Mouse (Mus musculus): ENCODE data around the gene Cdca7l. TPM values are rescaled to one million over a fixed set of nuclear protein-coding genes. Genes with fewer than 3 reads are reported as not detected.
A peak's percentile ranks its signal among the peaks of the same experiment; 100 is the strongest.
"Not testable (repeated sequence)": the region's sequence is repeated elsewhere in the genome, so short reads cannot be mapped to it uniquely, and the experiment has no call there.

Gene Cdca7l
- 6.7 and 6.9 TPM in 2 replicates for total RNA-seq (2021)
- long read RNA-seq, experiment 1, transcript Cdca7l-201 (10 exons, 2,957 nt): major isoform, 6 of 12 reads
- long read RNA-seq, experiment 1, partial matches to known transcripts: 0 of 12 reads
- long read RNA-seq, experiment 1, other reads (novel, unspliced or antisense): 6 of 12 reads
- long read RNA-seq, experiment 2, partial matches to known transcripts: 1 of 10 reads
- long read RNA-seq, experiment 2, other reads (novel, unspliced or antisense): 5 of 10 reads

DNA sequence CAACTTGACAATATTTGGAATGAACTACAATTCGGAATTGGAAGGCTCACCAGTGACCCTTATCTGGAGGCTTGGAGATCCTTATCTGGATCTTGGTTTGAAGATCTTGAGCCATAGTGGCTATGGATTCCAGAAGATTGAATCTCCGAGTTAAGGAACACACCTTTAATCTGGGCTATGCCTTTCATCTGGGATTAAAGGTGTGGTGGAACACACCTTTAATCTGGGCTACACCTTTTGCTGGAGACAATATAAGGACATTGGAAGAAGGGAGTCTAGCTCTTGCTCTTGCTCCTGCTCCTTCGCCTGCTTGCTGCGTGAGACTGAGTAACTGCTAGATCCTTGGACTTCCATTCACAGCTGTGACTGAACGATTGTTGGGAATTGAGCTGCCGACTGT, at the start of gene Cdca7l:
Gene Cdca7l, plus strand, starts transcription at position 301 of the 400 bp plus-strand sequence.
- DNase-seq: not testable (repeated sequence)

DNA sequence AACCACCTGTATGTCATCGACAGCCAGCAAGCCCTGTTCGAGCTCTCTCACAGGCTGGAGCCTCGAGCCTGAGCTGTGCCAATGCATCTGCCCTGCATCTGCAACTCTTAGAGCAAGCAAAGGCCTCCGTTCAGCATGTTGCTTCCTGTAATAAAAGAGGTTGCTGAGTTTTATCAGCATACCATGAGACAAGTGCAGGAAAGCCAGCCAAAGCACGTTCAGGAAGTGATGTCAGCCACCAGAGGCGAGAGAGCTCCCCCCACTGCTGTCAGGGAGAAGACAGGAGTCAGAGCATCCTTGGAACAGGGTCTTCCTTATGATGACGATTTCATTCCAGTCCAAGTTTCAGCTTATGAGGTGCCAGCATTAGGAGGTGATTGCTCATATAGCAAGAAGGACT, 48.1 kb upstream of the Cdca7l start:
- DNase-seq: no peak

DNA sequence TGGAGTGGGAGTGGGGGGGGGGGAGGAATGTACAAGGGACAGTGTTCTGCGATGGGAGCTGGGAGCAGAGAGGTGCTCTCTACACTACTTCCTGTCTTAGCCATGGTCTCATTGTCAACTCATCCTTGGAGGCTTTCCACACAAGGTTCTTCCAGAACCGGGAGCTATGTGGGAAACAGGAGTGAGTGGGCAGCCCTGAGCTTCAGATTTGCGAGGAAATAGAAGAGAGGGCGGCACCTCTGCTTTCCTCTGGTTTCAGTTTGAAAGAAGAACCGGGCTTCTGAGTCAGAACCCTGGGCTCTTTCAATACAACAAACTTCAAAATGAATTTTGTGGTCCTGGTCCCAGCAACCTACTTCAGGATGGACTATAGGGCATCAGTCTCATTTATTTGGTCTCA, 43.7 kb upstream of the Cdca7l start:
- no peak for DNase-seq

DNA sequence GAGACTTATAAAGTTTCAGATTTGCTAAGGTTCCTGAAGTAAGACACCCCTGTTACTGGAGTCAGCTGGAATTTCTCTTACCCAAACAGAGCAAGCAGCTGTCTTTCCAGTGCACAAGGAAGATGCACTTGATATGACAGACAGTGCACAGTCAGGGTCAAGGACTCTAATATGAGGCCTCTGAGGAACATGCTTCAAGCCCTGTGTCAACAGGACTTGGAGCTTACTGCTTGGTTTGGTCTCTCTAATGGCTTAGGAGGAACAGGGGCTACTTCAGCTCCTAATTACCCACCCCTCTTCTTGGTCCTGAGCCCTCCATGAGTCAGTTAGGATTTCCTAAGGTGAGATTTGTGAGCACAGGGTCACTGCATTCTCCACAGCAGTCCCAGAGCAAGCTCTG, 43.2 kb upstream of the Cdca7l start:
- no peak for DNase-seq

DNA sequence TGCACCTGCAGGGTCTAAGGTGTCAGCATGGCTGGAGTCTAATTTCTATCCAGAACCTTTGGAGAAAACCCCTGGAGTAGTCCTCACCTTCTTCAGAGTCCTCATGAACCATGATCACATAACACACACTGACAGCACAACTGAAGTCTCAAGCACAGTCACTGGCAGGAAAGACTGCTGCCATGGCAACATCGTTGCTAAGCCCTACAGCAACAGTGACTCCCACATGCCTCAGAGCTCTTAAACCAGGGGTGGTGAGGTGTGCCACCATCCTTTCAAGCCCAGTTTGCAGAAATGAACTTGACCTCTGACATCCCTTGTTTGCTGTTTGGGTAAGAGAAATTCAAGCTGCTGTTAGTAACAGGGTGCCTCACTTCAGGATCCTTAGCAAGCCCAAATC, 42.4 kb upstream of the Cdca7l start:
- DNase-seq: peak; percentile 57

DNA sequence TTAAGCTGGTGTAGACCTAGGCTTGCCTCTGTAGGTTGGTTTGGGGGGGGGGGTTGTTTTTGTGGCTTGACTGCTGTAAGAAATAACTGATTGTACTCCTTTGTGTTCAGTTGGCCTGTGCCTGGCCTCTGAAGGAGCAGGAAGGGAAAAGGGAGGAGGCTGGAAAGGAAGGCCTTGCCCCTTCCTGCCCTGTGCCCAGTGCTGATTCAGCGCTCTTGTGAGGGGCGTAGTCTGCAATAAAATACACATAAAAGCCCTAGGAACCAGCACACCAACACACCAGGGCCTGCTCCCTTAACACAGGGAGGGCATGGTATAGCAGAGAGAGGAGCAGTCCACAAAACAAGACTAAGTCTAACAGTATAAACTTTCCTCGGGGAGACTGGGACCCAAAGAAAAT, 40.8 kb upstream of the Cdca7l start:
- DNase-seq: peak; percentile 53

DNA sequence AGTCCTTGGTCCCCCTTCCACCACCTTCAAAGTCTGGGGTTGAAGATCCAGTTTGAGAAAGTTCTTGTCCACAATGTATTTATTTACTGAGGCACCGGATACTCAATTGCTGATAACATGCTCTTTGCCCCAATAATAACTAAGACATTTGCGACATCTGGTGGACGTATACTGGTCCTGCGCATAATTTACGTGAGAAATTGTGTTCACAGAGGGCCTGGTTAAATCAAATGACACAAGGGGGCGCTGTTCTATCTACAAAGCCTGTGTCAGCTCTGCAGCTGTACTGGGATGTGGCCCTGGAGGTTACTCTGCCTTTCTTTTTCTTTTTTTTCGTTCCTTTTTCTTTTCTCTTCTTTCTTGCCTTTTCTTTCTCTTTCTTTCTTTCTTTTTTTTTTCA, 39.2 kb upstream of the Cdca7l start:
- peak; percentile 85 for DNase-seq

DNA sequence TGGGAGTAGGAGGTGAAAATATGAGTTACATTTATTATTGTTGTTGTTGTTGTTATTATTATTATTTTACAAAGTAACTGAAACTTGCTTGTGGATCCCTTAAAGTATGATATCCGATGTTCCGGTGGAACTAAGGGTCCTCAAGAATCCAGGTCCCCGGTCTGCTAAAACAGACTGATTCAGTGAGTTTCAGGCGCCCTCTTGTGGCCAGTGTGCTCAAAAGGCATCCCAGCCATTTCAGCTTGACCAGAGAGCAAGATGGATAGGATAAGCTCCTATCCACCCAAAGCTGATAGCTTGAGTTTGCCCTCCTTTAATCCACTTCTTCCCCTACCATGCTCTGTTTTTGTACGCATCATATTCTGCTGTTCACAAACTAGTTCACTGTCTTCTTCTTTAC, 35.0 kb upstream of the Cdca7l start:
- peak; percentile 79 for DNase-seq

DNA sequence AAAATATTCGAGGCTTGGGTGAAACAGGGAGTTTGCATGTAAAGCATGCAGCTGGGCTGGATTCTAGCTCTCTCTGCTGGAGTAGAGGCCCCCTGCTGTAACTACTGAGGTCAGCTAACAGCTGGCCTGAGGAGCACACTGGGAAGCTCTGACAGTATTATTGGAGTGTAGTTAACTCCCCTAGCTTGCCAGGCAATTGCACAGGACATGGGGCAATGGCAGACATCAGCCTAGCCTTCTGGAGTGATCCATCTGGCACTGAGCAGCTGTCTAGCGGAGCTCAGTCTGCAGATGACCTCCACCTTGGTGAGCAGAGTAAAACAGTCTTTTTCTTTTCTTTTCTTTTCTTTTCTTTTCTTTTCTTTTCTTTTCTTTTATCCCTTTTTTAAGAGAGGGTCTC, 33.9 kb upstream of the Cdca7l start:
- no peak for DNase-seq

DNA sequence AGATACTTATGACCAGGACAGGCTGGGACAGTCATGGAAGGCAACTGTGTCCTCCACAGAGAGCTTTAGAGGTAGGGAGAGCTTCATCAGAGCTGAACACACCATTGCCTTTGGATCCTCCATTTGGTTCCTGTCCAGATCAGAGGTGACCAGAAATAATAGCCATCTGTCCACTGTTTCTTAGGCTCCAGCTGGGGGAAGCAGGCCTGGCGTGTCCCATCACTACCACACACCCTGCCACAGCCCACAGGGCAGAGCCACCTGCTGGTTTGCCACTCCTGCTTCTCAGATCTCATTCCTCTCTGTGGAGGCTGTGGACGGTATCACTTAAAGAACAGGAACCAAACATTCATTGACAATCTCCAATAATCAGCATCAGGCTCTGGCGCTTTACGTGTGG, 32.9 kb upstream of the Cdca7l start:
- no peak for DNase-seq

DNA sequence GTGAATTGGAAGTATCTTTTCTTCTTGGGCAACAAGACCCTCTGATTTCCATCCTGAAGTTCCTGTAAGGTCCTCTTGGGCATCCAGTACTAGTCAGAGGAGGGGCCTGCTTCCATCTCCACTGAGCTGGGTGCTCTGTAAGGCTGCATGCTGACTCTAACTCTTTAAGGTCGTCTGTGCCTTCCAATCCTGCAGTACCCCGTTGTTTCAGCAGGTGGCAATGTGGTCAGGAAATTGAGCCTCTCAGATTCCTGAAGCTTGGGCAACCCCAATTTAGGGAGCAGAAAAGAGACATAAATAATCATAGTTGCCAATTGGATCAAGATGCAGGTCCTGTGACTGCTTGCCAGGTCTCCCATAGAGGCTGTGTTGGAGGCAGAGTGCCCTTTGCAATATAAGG, 31.5 kb upstream of the Cdca7l start:
- peak; percentile 76 for DNase-seq

DNA sequence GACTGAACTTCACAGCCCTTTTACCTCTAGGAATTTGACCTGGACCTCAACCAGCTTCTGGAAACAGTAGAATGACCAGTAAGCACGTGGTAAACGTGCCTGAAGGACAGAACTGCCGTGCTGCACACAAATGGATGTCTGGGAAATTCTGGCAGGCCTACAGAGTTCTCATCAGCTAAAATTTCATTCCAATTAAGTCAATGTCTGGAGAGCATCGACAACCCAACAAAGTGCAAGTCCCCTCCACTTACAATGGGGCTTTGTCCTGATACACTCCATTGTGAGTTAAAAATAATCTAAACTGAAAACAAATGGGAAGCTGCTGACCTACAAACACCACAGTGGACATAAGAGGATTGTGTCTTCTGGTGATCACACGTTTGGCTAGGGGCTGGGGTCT, 27.2 kb upstream of the Cdca7l start:
- no peak for DNase-seq

DNA sequence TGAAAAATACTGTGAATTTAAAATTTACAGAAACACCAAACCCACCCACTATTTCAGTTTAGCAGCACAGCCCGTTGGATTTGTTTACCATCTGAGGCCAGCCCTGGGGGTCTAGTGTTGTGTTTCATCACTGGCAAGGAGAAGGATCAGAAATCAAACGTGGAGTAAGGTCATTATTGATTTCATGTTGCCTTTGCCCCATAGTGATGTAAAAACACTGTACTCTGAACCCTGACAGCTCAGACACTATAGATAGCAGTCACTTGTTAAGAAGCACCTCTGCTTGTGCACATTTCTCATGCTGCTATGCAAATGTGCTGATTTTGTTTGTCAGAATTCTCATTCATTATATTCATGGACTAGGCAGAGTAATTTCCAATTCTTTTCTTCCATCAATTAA, 22.7 kb upstream of the Cdca7l start:
- no peak for DNase-seq

DNA sequence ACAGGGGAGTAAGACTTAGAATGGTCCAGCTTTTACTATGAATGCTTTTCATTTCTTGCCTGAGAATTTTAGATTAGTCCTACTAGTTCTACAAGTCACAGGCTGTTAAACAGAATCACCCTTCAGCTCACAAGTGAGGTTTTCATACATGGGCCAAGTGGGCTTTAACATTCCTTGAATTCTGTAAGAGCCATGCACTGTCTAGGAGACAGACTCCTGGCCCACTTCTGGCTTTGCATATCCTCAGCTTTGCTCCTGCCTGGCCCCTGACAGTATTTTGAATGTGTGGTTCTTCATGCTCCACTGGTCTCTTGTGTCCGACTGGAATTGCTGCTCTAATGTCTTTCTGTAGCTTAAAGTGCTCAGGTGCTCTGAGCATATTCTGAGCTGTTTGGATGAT, 20.7 kb upstream of the Cdca7l start:
- DNase-seq: no peak

DNA sequence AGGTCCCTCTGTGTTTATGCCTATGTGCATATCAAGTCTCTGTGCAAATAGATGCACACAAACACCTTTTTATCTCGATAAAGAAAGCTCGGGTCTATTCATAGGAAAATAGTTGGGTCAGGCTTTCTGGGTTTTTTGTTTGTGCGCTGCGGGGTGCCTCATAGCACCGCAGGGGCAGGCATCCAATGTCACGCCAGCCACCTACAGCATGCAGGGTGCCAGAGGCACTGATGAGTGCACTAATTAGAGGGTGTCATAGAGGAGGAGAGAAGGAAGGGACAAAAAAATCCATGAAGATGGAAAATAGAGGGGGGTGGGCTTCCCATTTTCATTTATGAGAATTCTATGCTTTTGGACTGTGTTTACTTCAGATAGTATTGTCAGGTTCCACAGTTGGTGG, 17.5 kb upstream of the Cdca7l start:
- DNase-seq: no peak

DNA sequence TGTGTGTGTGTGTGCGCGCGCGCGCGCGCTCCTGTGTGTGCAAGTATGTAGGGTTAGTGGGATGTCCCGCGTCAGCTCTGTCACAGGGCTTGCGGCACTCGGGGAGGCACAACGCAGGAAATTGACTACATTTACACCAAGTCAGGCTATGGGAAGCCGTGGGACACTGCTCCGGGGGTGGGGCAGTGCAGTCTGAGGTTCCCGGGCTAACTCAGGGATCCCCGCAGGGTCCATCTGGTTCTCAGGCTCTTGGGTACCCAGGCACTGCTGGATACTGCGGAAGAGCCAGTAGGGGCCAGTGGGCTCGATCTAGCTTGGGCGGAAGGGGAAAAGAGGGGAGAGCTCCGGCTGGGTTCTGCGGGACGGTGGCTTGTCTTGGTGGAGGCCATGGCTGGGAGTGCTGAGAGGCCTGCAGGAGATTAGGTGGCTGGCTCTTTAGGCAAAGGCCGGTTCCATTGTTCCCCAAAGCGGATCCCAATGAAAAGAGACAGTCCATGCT, 15.5 kb upstream of the Cdca7l start:
- DNase-seq: no peak

DNA sequence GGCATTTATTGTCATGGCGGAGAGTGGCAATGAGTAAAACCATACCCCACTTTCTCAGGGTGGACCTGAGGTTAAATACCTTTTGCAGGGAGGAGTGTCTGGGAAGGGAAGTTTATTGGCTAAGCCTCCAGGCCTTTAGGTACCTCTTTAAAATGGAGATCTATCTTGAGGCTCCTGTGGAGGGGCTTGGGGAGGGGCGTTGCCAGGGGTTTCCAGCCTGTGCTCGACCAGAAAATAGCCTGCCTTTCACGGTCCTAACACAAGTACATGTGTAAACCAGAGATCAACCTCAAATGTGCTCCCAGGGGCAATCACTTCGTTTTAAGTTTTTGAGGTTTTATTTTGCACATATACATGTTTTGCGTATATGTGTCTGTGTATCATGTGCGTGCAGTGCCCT, 15.1 kb upstream of the Cdca7l start:
- no peak for DNase-seq

DNA sequence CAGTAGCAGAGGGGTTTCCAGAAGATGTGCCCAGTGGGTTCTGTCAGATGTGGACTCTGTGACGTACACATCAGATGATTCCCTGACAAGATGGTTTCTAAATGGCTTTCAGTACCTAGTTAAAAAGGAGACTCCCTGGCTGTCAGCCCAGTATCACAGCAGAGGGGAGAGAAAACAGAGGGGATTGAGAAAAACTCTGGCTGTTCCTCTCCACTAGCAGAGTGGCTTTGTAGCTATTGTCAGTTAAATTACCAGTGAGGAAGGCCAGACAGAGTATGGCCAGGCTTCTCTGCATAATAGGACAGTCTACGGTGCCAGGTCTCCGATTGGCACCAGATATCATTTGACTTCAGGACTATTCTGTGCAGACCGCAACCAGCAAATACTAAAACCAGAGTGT, 8.8 kb upstream of the Cdca7l start:
- no peak for DNase-seq

DNA sequence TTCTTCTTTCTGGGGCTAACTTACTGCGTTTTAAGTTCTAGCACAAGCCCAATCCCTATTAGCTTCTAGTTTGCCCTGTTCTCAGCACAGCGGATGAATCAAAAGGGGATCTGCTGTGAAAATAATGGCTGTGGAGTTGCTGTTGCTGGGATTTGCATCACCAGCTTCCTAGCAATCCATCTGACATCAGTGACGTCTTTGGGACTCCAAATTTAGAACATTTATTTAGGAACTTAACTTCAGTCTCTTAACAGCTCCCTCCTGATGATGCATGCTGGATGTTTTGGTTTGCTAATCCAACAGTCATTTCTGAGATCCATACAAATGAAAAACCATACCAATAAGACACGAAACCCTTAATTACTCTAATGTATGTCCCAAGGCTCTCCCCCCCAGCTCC, 1.5 kb downstream of the Cdca7l start:
- no peak for DNase-seq

DNA sequence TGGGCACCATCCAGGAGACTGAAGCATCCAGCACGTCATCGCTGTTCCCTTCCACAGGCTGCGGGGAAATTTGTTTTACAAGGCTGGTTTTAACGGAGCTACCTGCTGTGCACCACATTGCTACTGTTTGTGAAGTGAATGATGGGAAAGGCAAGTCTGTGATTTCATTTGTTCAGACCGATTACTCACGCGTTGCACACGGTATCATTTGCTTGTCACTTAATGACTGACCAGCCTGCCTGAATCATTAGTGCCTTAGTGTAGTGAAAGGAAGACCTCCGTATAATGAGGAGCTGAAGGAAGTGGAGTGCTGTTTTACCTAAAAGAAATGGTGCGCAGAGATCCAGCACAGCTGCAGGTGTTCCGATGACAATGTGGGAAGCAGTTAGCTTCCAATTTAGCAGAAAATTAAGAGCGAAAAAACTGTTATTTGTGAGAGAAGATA, 1.9 kb downstream of the Cdca7l start:
- no peak for DNase-seq

DNA sequence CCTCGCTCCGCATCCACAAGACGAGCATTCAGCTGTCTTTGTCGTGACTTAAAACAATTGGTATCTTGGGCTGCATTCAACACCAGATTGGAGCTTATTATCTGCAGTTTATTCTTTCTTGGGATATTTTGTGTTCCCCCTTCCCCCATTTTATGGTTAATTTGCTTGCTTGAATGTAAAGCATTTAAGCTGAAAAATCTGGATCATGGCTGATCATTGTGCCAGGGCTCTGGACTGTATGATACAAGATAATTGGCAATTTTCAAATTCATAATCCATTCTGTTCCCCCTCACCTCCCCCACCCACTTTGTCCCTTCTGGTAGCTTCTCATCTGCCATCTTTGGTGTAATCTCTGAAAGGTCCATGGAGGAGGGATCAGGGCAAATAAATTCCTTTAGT, 2.4 kb downstream of the Cdca7l start:
- no peak for DNase-seq

DNA sequence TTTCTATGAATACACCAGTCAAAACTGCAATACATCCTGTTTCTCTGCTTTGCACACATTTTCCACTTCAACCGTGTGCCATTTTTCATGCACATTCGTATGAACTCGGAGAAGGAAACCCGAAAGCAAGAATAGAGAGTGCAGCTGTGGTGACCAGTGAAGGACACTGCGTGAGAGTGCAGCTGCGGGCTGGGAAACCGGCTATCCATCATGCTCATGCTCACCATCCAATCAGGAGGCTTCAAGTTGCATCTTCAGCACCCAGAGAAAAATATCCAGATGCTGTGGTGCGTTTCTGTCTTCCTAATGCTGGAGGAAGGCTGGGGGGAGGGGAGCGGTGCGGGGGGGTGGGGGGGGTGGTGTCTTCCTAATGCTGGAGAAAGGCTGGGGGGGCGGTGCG, 3.5 kb downstream of the Cdca7l start:
- DNase-seq: no peak

DNA sequence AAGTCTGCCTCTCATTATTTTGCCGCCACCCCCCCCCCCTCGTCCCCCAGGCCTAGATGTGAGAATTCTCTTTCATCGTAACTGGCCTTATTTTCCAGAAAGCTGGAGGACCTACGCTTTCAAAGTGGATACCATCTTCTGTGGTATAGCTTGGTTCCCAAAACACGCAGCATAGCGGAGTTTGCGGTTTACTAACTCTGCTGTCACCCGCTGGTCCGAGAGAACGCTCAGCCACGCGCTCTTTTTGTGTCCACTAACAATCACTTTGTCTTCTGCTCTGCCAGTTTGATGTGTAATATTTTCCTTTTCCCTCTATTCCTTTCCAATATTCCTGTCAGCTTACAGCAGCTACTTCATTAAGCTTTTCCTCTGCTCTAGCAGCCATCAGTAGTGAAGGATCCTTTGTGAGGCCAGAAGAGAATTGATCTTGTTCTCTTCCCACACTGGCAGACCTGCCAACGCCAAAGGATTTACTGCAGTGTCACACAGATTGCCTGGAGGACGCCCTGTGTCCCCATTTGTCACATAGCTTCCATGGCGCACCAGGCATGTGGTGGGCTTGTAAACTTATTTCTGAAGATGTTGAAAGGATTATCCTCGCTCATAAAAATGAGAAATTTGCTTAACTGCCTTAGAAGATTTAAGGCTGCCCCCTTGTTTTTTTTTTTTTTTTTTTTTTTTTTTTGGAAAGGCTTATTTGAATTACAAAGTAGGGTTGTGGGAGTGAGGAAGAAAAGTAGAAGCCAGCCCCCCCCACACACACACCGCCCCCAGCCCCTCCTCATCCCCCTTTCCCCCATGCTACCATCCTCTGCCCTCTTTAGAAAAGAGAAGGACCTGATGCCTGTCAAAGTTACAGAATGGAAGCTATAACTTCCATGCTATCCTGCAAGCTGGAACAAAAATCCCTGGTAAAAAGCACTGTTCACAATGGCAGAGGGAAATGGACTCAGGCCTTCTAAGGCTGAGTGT, 4.6 kb downstream of the Cdca7l start:
- DNase-seq: no peak
